Mouse (Mus musculus) common myeloid progenitor, adult 5-6 weeks (primary cell): Measurements from ENCODE around the gene Map3k20. TPM values are rescaled to one million over a fixed set of nuclear protein-coding genes. Genes with fewer than 3 reads are reported as not detected.
A peak's percentile ranks its signal among the peaks of the same experiment; 100 is the strongest.

Source experiments
- ATAC-seq: replicated peaks from 2 replicates; pipeline ENCODE4 v1.8.0; 2016; ENCODE audit warnings: low read depth, mild to moderate bottlenecking, moderate TSS enrichment, inconsistent platforms; ENCODE audit not compliant: poor library complexity, severe bottlenecking
- total RNA-seq: library from RNA; stranded (forward); fragments of 200-1000, 187-1606 nt; gene quantifications from 2 replicates; pipeline ENCODE4 v1.2.3, GENCODE M21; 2017

Gene Map3k20
- total RNA-seq, 1 experiment from 2014 or later, result 49.6 TPM

GRCm38 (mm10) chr2:72278247-72278873 is 7.1 kb upstream of the Map3k20 start:
- no peak for ATAC-seq

GRCm38 (mm10) chr2:72280524-72280923 is 4.9 kb upstream of the Map3k20 start:
- ATAC-seq, result no peak

GRCm38 (mm10) chr2:72281971-72282370 is 3.5 kb upstream of the Map3k20 start:
- no peak for ATAC-seq

- no peak for ATAC-seq
These were observed 2.7 kb upstream of the Map3k20 start for GRCm38 (mm10) chr2:72282733-72283132.

- ATAC-seq, result no peak
These were observed 748 bp upstream of the Map3k20 start for GRCm38 (mm10) chr2:72284689-72285088.

- ATAC-seq, result peak; percentile 23; the same call in 1 of the 2 replicates
These were observed 638 bp downstream of the Map3k20 start for GRCm38 (mm10) chr2:72285888-72286661.

GRCm38 (mm10) chr2:72287142-72287541 is 1.7 kb downstream of the Map3k20 start:
- ATAC-seq, result peak; percentile 37

- ATAC-seq, result no peak
These were observed 3.6 kb downstream of the Map3k20 start for GRCm38 (mm10) chr2:72288932-72289534.

- no peak for ATAC-seq
These were observed 5.7 kb downstream of the Map3k20 start for GRCm38 (mm10) chr2:72291103-72291502.

GRCm38 (mm10) chr2:72292573-72292972 is 7.1 kb downstream of the Map3k20 start:
- ATAC-seq, result peak; percentile 59

- no peak for ATAC-seq
These were observed 9.6 kb downstream of the Map3k20 start for GRCm38 (mm10) chr2:72294994-72295393.

GRCm38 (mm10) chr2:72296984-72297715 is 11.7 kb downstream of the Map3k20 start:
- ATAC-seq, result no peak

GRCm38 (mm10) chr2:72297716-72298082 is 12.3 kb downstream of the Map3k20 start:
- ATAC-seq, result no peak

- ATAC-seq, result peak; percentile 71
These were observed 13.0 kb downstream of the Map3k20 start for GRCm38 (mm10) chr2:72298406-72298805.

- ATAC-seq, result peak; percentile 59
These were observed 15.9 kb downstream of the Map3k20 start for GRCm38 (mm10) chr2:72301194-72301916.

- ATAC-seq, result no peak
These were observed 20.3 kb downstream of the Map3k20 start for GRCm38 (mm10) chr2:72305738-72306137.

GRCm38 (mm10) chr2:72308351-72308750 is 22.9 kb downstream of the Map3k20 start:
- ATAC-seq, result no peak

GRCm38 (mm10) chr2:72308981-72309380 is 23.5 kb downstream of the Map3k20 start:
- no peak for ATAC-seq

- no peak for ATAC-seq
These were observed 26.0 kb downstream of the Map3k20 start for GRCm38 (mm10) chr2:72311486-72311885.

- ATAC-seq, result no peak
These were observed 27.9 kb downstream of the Map3k20 start for GRCm38 (mm10) chr2:72313312-72313711.
